21 mouse cellular contexts compared by ENCODE assay signal in the genomic region with DNA sequence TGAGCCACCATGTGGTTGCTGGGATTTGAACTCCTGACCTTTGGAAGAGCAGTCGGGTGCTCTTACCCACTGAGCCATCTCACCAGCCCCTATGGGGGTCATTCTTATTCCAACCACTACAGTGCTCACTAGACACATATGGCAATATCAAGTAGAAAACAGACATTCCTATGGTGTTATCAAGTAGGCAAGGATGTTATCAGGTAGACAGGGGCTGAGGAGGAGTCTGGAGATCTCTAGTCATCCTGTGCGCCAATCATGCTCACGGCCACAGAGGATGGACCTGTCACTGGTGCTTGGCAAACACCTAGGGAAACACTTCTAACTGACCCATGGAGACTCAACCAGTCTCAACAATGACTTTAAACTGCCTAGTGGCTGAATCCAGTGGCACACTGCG. TPM values are rescaled to one million over a fixed set of nuclear protein-coding genes. Genes with fewer than 3 reads are reported as not detected.
DNase-seq lines count a peak whose midpoint lies in the region; ATAC-seq and TF ChIP-seq lines count a peak whose summit lies in the region.
"Had no signal": no experiment of that assay in that cellular context is flagged by ENCODE, and none has a peak within 500 bp of the region (broad histone marks: within the 10 kb centered on the region; RNA-seq: fewer than 3 reads in every experiment).

No protein-coding gene starts in this region.

- TF ChIP-seq CTCF in liver, postnatal 0 days (IDR thresholded peaks at IDR 0.05; ENCODE audit: low read depth): no peak
- TF ChIP-seq CTCF in liver, embryonic 14.5 days (IDR thresholded peaks at IDR 0.05; ENCODE audit: low read depth): no peak

- no peak overlapping the region for H3K4me3 ChIP-seq in liver, embryonic 12.5 days
- no peak overlapping the region for H3K4me3 ChIP-seq in liver, embryonic 13.5 days (replicated peaks)
- no peak overlapping the region for H3K4me3 ChIP-seq in liver, postnatal 0 days (ENCODE audit: low read depth, low read length)
- H3K4me3 ChIP-seq in liver, embryonic 14.5 days (ENCODE audit: insufficient read depth in 1 of 2, low read depth in 2 of 2, low read length in 2 of 2): no peak overlapping the region
- no peak overlapping the region for H3K4me3 ChIP-seq in liver, embryonic 11.5 days (ENCODE audit: low read depth, low read length)
- no peak overlapping the region for H3K4me3 ChIP-seq in liver, embryonic 15.5 days (replicated peaks)
- no peak overlapping the region for H3K4me3 ChIP-seq in forebrain, embryonic 13.5 days

- no peak overlapping the region for H3K9ac ChIP-seq in liver, embryonic 12.5 days
- no peak overlapping the region for H3K9ac ChIP-seq in liver, embryonic 13.5 days
- no peak overlapping the region for H3K9ac ChIP-seq in liver, postnatal 0 days (replicated peaks)
- no peak overlapping the region for H3K9ac ChIP-seq in liver, embryonic 14.5 days (replicated peaks)
- H3K9ac ChIP-seq in liver, embryonic 11.5 days (ENCODE audit: low read depth, low read length): no peak overlapping the region
- no peak overlapping the region for H3K9ac ChIP-seq in liver, embryonic 15.5 days
- H3K9ac ChIP-seq in forebrain, embryonic 13.5 days: no peak overlapping the region

- H3K27ac ChIP-seq in liver, embryonic 12.5 days: no peak overlapping the region
- 0 out of 2 replicates have a peak overlapping the region, but pooled peaks have one; percentile 29 for H3K27ac ChIP-seq in liver, embryonic 13.5 days
- no peak overlapping the region for H3K27ac ChIP-seq in liver, postnatal 0 days (ENCODE audit: low read depth)
- no peak overlapping the region for H3K27ac ChIP-seq in liver, embryonic 14.5 days
- H3K27ac ChIP-seq in liver, embryonic 11.5 days (ENCODE audit: low read depth, low read length): no peak overlapping the region
- H3K27ac ChIP-seq in liver, embryonic 15.5 days (replicated peaks): no peak overlapping the region
- no peak overlapping the region for H3K27ac ChIP-seq in forebrain, embryonic 13.5 days

- 66% methylated on average over 4 of the region's 4 CpGs for WGBS in liver, embryonic 12.5 days (ENCODE audit: insufficient replicate concordance)
- 55% methylated on average over 4 of the region's 4 CpGs for WGBS in liver, embryonic 13.5 days (ENCODE audit: insufficient replicate concordance)
- 71% methylated on average over 4 of the region's 4 CpGs for WGBS in liver, postnatal 0 days (ENCODE audit: insufficient replicate concordance)
- WGBS in liver, embryonic 14.5 days (ENCODE audit: insufficient replicate concordance): 48% methylated on average over 4 of the region's 4 CpGs
- 73% methylated on average over 4 of the region's 4 CpGs for WGBS in liver, embryonic 11.5 days
- 51% methylated on average over 4 of the region's 4 CpGs for WGBS in liver, embryonic 15.5 days (ENCODE audit: insufficient replicate concordance)
- 91% methylated on average over 4 of the region's 4 CpGs for WGBS in forebrain, embryonic 13.5 days

- DNase-seq in liver: no peak
- DNase-seq in liver, embryonic 13.5 days: no peak
- no peak for DNase-seq in liver, postnatal 0 days
- no peak for DNase-seq in liver, embryonic 14.5 days (ENCODE audit: low read depth in 3 of 3, low spot score in 3 of 3)
- DNase-seq in liver, embryonic 11.5 days (ENCODE audit: low spot score): no peak
- DNase-seq: adrenal gland, adult 2 months; adrenal gland, adult 8-10 months; adrenal gland, postnatal 10 days; adrenal gland, postnatal 14 days; adrenal gland, postnatal 25 days; adrenal gland, postnatal 36 days; B cell, adult 2 months; cerebellum, adult 11 months; cerebellum, adult 11-12 months had no signal

- H3K27me3 ChIP-seq in liver, embryonic 12.5 days (replicated peaks): no peaks in the 10 kb centered on the region
- H3K27me3 ChIP-seq in liver, embryonic 13.5 days: no peaks in the 10 kb centered on the region
- H3K27me3 ChIP-seq in liver, postnatal 0 days (ENCODE audit: insufficient read depth, low read length): no peaks in the 10 kb centered on the region
- no peaks in the 10 kb centered on the region for H3K27me3 ChIP-seq in liver, embryonic 14.5 days (ENCODE audit: control insufficient read depth, insufficient read depth, low read length)
- H3K27me3 ChIP-seq in liver, embryonic 11.5 days (replicated peaks; ENCODE audit: control insufficient read depth, insufficient read depth, low read length): no peaks in the 10 kb centered on the region
- H3K27me3 ChIP-seq in liver, embryonic 15.5 days: no peaks in the 10 kb centered on the region
- H3K27me3 ChIP-seq in forebrain, embryonic 13.5 days: no peaks in the 10 kb centered on the region
- H3K27me3 ChIP-seq: CH12.LX, Patski had no signal

- H3K4me1 ChIP-seq in liver, embryonic 12.5 days: peaks cover 23% of the 10 kb centered on the region
- peaks cover 30% of the 10 kb centered on the region for H3K4me1 ChIP-seq in liver, embryonic 13.5 days (replicated peaks)
- peaks cover 11% of the 10 kb centered on the region for H3K4me1 ChIP-seq in liver, postnatal 0 days (ENCODE audit: insufficient read depth)
- H3K4me1 ChIP-seq in liver, embryonic 14.5 days (replicated peaks; ENCODE audit: control insufficient read depth in 2 of 2, insufficient read depth in 2 of 2, low read length in 1 of 2): peaks cover 10 to 23% of the 10 kb centered on the region in 2 experiments
- peaks cover 5% of the 10 kb centered on the region for H3K4me1 ChIP-seq in liver, embryonic 11.5 days (replicated peaks; ENCODE audit: control insufficient read depth, insufficient read depth, low read length)
- peaks cover 24% of the 10 kb centered on the region for H3K4me1 ChIP-seq in liver, embryonic 15.5 days (replicated peaks)
- H3K4me1 ChIP-seq in forebrain, embryonic 13.5 days: no peaks in the 10 kb centered on the region

- no peak for TF ChIP-seq EP300 in liver, postnatal 0 days (IDR thresholded peaks at IDR 0.05; ENCODE audit: low read depth)
- no peak for TF ChIP-seq EP300 in liver, embryonic 14.5 days (IDR thresholded peaks at IDR 0.05; ENCODE audit: low read depth)

- H3K9me3 ChIP-seq in liver, embryonic 12.5 days (replicated peaks): no peaks in the 10 kb centered on the region
- no peaks in the 10 kb centered on the region for H3K9me3 ChIP-seq in liver, embryonic 13.5 days (replicated peaks)
- H3K9me3 ChIP-seq in liver, postnatal 0 days (ENCODE audit: low read length): no peaks in the 10 kb centered on the region
- H3K9me3 ChIP-seq in liver, embryonic 14.5 days (ENCODE audit: control insufficient read depth, low read length): no peaks in the 10 kb centered on the region
- no peaks in the 10 kb centered on the region for H3K9me3 ChIP-seq in liver, embryonic 11.5 days (ENCODE audit: control insufficient read depth, low read length)
- no peaks in the 10 kb centered on the region for H3K9me3 ChIP-seq in liver, embryonic 15.5 days (replicated peaks)
- H3K9me3 ChIP-seq in forebrain, embryonic 13.5 days (replicated peaks): no peaks in the 10 kb centered on the region

- ATAC-seq in liver, embryonic 12.5 days: peak; percentile 54
- peak; percentile 56 for ATAC-seq in liver, embryonic 13.5 days (ENCODE audit: low read depth)
- ATAC-seq in liver, postnatal 0 days: no peak
- ATAC-seq in liver, embryonic 14.5 days (ENCODE audit: insufficient read depth): peak; percentile 36; the same call in 1 of the 2 replicates
- no peak; the same call in 1 of the 2 replicates for ATAC-seq in liver, embryonic 11.5 days (replicated peaks; ENCODE audit: low FRiP score)
- peak; percentile 30; the same call in 1 of the 2 replicates for ATAC-seq in liver, embryonic 15.5 days (ENCODE audit: insufficient read depth)
- no peak for ATAC-seq in forebrain, embryonic 13.5 days
- ATAC-seq: activated CD4-positive, CD25-positive, alpha-beta regulatory T cell, adult 4 months; CD4-positive, CD25-positive, alpha-beta regulatory T cell, adult 4 months; Patski had no signal

- H3K4me2 ChIP-seq in liver, embryonic 12.5 days: no peak overlapping the region
- H3K4me2 ChIP-seq in liver, embryonic 13.5 days: no peak overlapping the region
- H3K4me2 ChIP-seq in liver, postnatal 0 days (ENCODE audit: low read depth, low read length): no peak overlapping the region
- H3K4me2 ChIP-seq in liver, embryonic 14.5 days (ENCODE audit: low read depth): no peak overlapping the region
- no peak overlapping the region for H3K4me2 ChIP-seq in liver, embryonic 11.5 days
- no peak overlapping the region for H3K4me2 ChIP-seq in liver, embryonic 15.5 days
- no peak overlapping the region for H3K4me2 ChIP-seq in forebrain, embryonic 13.5 days

- H3K36me3 ChIP-seq in liver, embryonic 12.5 days: no peaks in the 10 kb centered on the region; the same call in 1 of the 2 replicates
- H3K36me3 ChIP-seq in liver, embryonic 13.5 days: no peaks in the 10 kb centered on the region
- no peaks in the 10 kb centered on the region for H3K36me3 ChIP-seq in liver, postnatal 0 days (replicated peaks; ENCODE audit: insufficient read depth, low read length)
- no peaks in the 10 kb centered on the region for H3K36me3 ChIP-seq in liver, embryonic 14.5 days (replicated peaks; ENCODE audit: control insufficient read depth, insufficient read depth, low read depth)
- no peaks in the 10 kb centered on the region for H3K36me3 ChIP-seq in liver, embryonic 11.5 days (ENCODE audit: control insufficient read depth, insufficient read depth, low read length)
- H3K36me3 ChIP-seq in liver, embryonic 15.5 days (replicated peaks): no peaks in the 10 kb centered on the region
- no peaks in the 10 kb centered on the region for H3K36me3 ChIP-seq in forebrain, embryonic 13.5 days (ENCODE audit: poor library complexity, severe bottlenecking)

RNA-seq across cellular contexts. Expression of a gene that starts 54.7 kb away (rescaled TPM):
- 86.4 and 87.2 TPM in 2 replicates for polyA plus RNA-seq in liver, embryonic 12.5 days (2016; fragmentation: Nextera tagmentation; extraction: Ambion mirVana)
- polyA plus RNA-seq in liver, embryonic 13.5 days (2015; fragmentation: Nextera tagmentation; extraction: Ambion mirVana): 86.7 and 87.2 TPM in 2 replicates
- 77.0 and 78.6 TPM in 2 replicates for polyA plus RNA-seq in liver, postnatal 0 days (2015; fragmentation: Nextera tagmentation; extraction: Ambion mirVana)
- 37.6 and 42.1 TPM in 2 replicates for polyA plus RNA-seq in liver, embryonic 14.5 days (2012; rRNA removed)
- polyA plus RNA-seq in liver, embryonic 14.5 days (2014; fragmentation: Nextera tagmentation; extraction: Ambion mirVana): 82.9 and 86.0 TPM in 2 replicates
- 111 and 113 TPM in 2 replicates for polyA plus RNA-seq in liver, embryonic 11.5 days (2014; fragmentation: Nextera tagmentation; extraction: Ambion mirVana)
- polyA plus RNA-seq in liver, embryonic 15.5 days (2015; fragmentation: Nextera tagmentation; extraction: Ambion mirVana): 68.6 and 70.6 TPM in 2 replicates
- polyA plus RNA-seq in forebrain, embryonic 13.5 days (2015; fragmentation: Nextera tagmentation; extraction: Ambion mirVana): 120 and 131 TPM in 2 replicates

RNA-seq across cellular contexts. Expression of a gene that starts 54.7 kb away (rescaled TPM):
- polyA plus RNA-seq in liver, embryonic 12.5 days (2016; fragmentation: Nextera tagmentation; extraction: Ambion mirVana): 53.6 TPM in 2 replicates
- 36.8 and 45.2 TPM in 2 replicates for polyA plus RNA-seq in liver, embryonic 13.5 days (2015; fragmentation: Nextera tagmentation; extraction: Ambion mirVana)
- polyA plus RNA-seq in liver, postnatal 0 days (2015; fragmentation: Nextera tagmentation; extraction: Ambion mirVana): 19.6 and 23.0 TPM in 2 replicates
- 22.3 and 22.7 TPM in 2 replicates for polyA plus RNA-seq in liver, embryonic 14.5 days (2012; rRNA removed)
- polyA plus RNA-seq in liver, embryonic 14.5 days (2014; fragmentation: Nextera tagmentation; extraction: Ambion mirVana): 29.5 and 30.2 TPM in 2 replicates
- 71.8 and 80.9 TPM in 2 replicates for polyA plus RNA-seq in liver, embryonic 11.5 days (2014; fragmentation: Nextera tagmentation; extraction: Ambion mirVana)
- polyA plus RNA-seq in liver, embryonic 15.5 days (2015; fragmentation: Nextera tagmentation; extraction: Ambion mirVana): 25.6 and 26.0 TPM in 2 replicates
- polyA plus RNA-seq in forebrain, embryonic 13.5 days (2015; fragmentation: Nextera tagmentation; extraction: Ambion mirVana): 44.2 and 50.4 TPM in 2 replicates

RNA-seq across cellular contexts. Expression of a gene that starts 56.2 kb away (rescaled TPM):
- 1.3 and 2.1 TPM in 2 replicates for polyA plus RNA-seq in liver, embryonic 12.5 days (2016; fragmentation: Nextera tagmentation; extraction: Ambion mirVana)
- 1.0 and 1.8 TPM in 2 replicates for polyA plus RNA-seq in liver, embryonic 13.5 days (2015; fragmentation: Nextera tagmentation; extraction: Ambion mirVana)
- polyA plus RNA-seq in liver, postnatal 0 days (2015; fragmentation: Nextera tagmentation; extraction: Ambion mirVana): 0.66 and 1.4 TPM in 2 replicates
- 0.62 and 0.77 TPM in 2 replicates for polyA plus RNA-seq in liver, embryonic 14.5 days (2012; rRNA removed)
- polyA plus RNA-seq in liver, embryonic 14.5 days (2014; fragmentation: Nextera tagmentation; extraction: Ambion mirVana): 0.91 and 0.96 TPM in 2 replicates
- polyA plus RNA-seq in liver, embryonic 11.5 days (2014; fragmentation: Nextera tagmentation; extraction: Ambion mirVana): 2.6 TPM in 2 replicates
- polyA plus RNA-seq in liver, embryonic 15.5 days (2015; fragmentation: Nextera tagmentation; extraction: Ambion mirVana): 1.1 and 1.2 TPM in 2 replicates
- polyA plus RNA-seq in forebrain, embryonic 13.5 days (2015; fragmentation: Nextera tagmentation; extraction: Ambion mirVana): 5.0 and 6.9 TPM in 2 replicates

Comparison
In these comparisons a context has a peak if more than half of its experiments do, and no peak if none do; other contexts are left out.
1. ATAC-seq: peak in liver, embryonic 12.5 days (single experiment), liver, embryonic 13.5 days (single experiment), liver, embryonic 14.5 days (single experiment) and liver, embryonic 15.5 days (single experiment); none in liver, postnatal 0 days (single experiment), liver, embryonic 11.5 days (single experiment) and forebrain, embryonic 13.5 days (single experiment).